In the genomic region with DNA sequence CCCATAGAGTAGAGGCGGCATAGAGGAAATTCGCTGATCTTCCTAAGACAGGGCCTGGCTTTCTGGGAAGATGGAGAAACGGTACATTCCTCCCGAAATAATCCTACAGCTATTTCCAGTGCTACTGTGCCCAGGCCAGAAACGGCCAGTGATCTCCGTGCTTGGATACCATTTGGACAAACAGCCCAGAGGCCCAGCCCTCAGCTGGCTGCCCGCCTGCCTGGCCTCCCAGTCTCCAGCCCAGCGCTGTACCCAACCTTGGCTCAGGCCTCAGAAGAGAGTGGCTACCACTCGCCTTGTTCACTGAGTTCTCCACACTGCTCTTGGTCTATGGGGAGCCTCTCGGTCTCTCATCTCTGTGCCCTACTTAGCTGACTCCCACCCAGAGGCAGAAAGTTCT, we compare ENCODE assay signal across 16 mouse cellular contexts. TPM values are rescaled to one million over a fixed set of nuclear protein-coding genes. Genes with fewer than 3 reads are reported as not detected.
A peak's percentile ranks its signal among the peaks of the same experiment; 100 is the strongest.
DNase-seq lines count a peak whose midpoint lies in the region; ATAC-seq lines count a peak whose summit lies in the region.
"Had no signal": no experiment of that assay in that cellular context is flagged by ENCODE, and none has a peak within 500 bp of the region (broad histone marks: within the 10 kb centered on the region; RNA-seq: fewer than 3 reads in every experiment).

No protein-coding gene starts in this region.

- 89% methylated on average over 10 of the region's 10 CpGs for WGBS in forebrain, embryonic 10.5 days
- 88% methylated on average over 10 of the region's 10 CpGs for WGBS in forebrain, embryonic 14.5 days
- WGBS in heart, embryonic 10.5 days: 69% methylated on average over 10 of the region's 10 CpGs
- WGBS in limb, embryonic 15.5 days: 76% methylated on average over 10 of the region's 10 CpGs
- 77% methylated on average over 10 of the region's 10 CpGs for WGBS in hindbrain, embryonic 14.5 days

- H3K4me2 ChIP-seq in forebrain, embryonic 14.5 days (ENCODE audit: low read length): no peak overlapping the region
- no peak overlapping the region for H3K4me2 ChIP-seq in limb, embryonic 15.5 days
- H3K4me2 ChIP-seq in hindbrain, embryonic 14.5 days (replicated peaks): no peak overlapping the region
- H3K4me2 ChIP-seq: hindbrain, embryonic 13.5 days had no signal

- ATAC-seq in forebrain, embryonic 14.5 days: no peak
- ATAC-seq in limb, embryonic 15.5 days (ENCODE audit: insufficient number of reproducible peaks, low FRiP score, low TSS enrichment, low read depth): no peak
- ATAC-seq in hindbrain, embryonic 14.5 days (ENCODE audit: low FRiP score): no peak

- peaks cover 25% of the 10 kb centered on the region for H3K4me1 ChIP-seq in forebrain, embryonic 10.5 days
- H3K4me1 ChIP-seq in forebrain, embryonic 14.5 days (ENCODE audit: control insufficient read depth, insufficient read depth, low read length): peaks cover 10% of the 10 kb centered on the region
- peaks cover 48% of the 10 kb centered on the region for H3K4me1 ChIP-seq in heart, embryonic 10.5 days
- peaks cover 23% of the 10 kb centered on the region for H3K4me1 ChIP-seq in limb, embryonic 15.5 days
- peaks cover 8% of the 10 kb centered on the region; the same call in 1 of the 2 replicates for H3K4me1 ChIP-seq in hindbrain, embryonic 14.5 days (replicated peaks; ENCODE audit: control insufficient read depth, insufficient read depth, low read length)

- DNase-seq in forebrain, embryonic 10.5 days (ENCODE audit: extremely low spot score, low spot score): no peak
- DNase-seq in forebrain, embryonic 14.5 days (ENCODE audit: low spot score): no peak
- DNase-seq in Muller cell, postnatal 12 days (ENCODE audit: inconsistent ontology term): peak; percentile 48
- no peak for DNase-seq in heart, embryonic 10.5 days (ENCODE audit: low spot score)
- no peak for DNase-seq in hindbrain, embryonic 14.5 days (ENCODE audit: low spot score)
- DNase-seq in layer of hippocampus, postnatal 10 days (ENCODE audit: low spot score in 2 of 2): no peak
- no peak for DNase-seq in kidney, adult 8-10 months
- DNase-seq: kidney, adult 11 months; thymus, postnatal 14 days had no signal

- H3K27me3 ChIP-seq in forebrain, embryonic 10.5 days (ENCODE audit: poor library complexity, severe bottlenecking): no peaks in the 10 kb centered on the region
- no peaks in the 10 kb centered on the region for H3K27me3 ChIP-seq in forebrain, embryonic 14.5 days (replicated peaks; ENCODE audit: control insufficient read depth, insufficient read depth, low read length)
- no peaks in the 10 kb centered on the region for H3K27me3 ChIP-seq in heart, embryonic 10.5 days (ENCODE audit: insufficient read depth, poor library complexity, severe bottlenecking)
- no peaks in the 10 kb centered on the region for H3K27me3 ChIP-seq in limb, embryonic 15.5 days
- H3K27me3 ChIP-seq in hindbrain, embryonic 14.5 days (ENCODE audit: control insufficient read depth, insufficient read depth, low read length): no peaks in the 10 kb centered on the region
- H3K27me3 ChIP-seq: hindbrain, embryonic 13.5 days had no signal

- peak overlapping the region; percentile 15; the same call in 1 of the 2 replicates for H3K27ac ChIP-seq in forebrain, embryonic 10.5 days
- H3K27ac ChIP-seq in forebrain, embryonic 14.5 days (ENCODE audit: low read depth, low read length): no peak overlapping the region
- peak overlapping the region; percentile 49; the same call in 1 of the 2 replicates for H3K27ac ChIP-seq in heart, embryonic 10.5 days
- H3K27ac ChIP-seq in limb, embryonic 15.5 days: peak overlapping the region; percentile 12; the same call in 1 of the 2 replicates
- no peak overlapping the region for H3K27ac ChIP-seq in hindbrain, embryonic 14.5 days
- H3K27ac ChIP-seq: hindbrain, embryonic 13.5 days; macrophage had no signal

- no peaks in the 10 kb centered on the region for H3K36me3 ChIP-seq in forebrain, embryonic 10.5 days (replicated peaks)
- H3K36me3 ChIP-seq in forebrain, embryonic 14.5 days (ENCODE audit: control insufficient read depth, insufficient read depth, low read length): no peaks in the 10 kb centered on the region
- no peaks in the 10 kb centered on the region for H3K36me3 ChIP-seq in heart, embryonic 10.5 days
- H3K36me3 ChIP-seq in limb, embryonic 15.5 days: no peaks in the 10 kb centered on the region
- no peaks in the 10 kb centered on the region for H3K36me3 ChIP-seq in hindbrain, embryonic 14.5 days (replicated peaks; ENCODE audit: control insufficient read depth, insufficient read depth)
- H3K36me3 ChIP-seq: hindbrain, embryonic 13.5 days had no signal

- H3K9ac ChIP-seq in forebrain, embryonic 14.5 days (ENCODE audit: low read length): no peak overlapping the region
- H3K9ac ChIP-seq in limb, embryonic 15.5 days: no peak overlapping the region
- no peak overlapping the region for H3K9ac ChIP-seq in hindbrain, embryonic 14.5 days
- H3K9ac ChIP-seq: hindbrain, embryonic 13.5 days had no signal

- H3K9me3 ChIP-seq in forebrain, embryonic 10.5 days: no peaks in the 10 kb centered on the region
- H3K9me3 ChIP-seq in forebrain, embryonic 14.5 days (replicated peaks; ENCODE audit: control insufficient read depth, low read length): no peaks in the 10 kb centered on the region
- no peaks in the 10 kb centered on the region for H3K9me3 ChIP-seq in heart, embryonic 10.5 days
- H3K9me3 ChIP-seq in limb, embryonic 15.5 days: no peaks in the 10 kb centered on the region
- no peaks in the 10 kb centered on the region for H3K9me3 ChIP-seq in hindbrain, embryonic 14.5 days (ENCODE audit: control insufficient read depth, low read length)
- H3K9me3 ChIP-seq: hindbrain, embryonic 13.5 days had no signal

- no peak overlapping the region for H3K4me3 ChIP-seq in forebrain, embryonic 10.5 days
- no peak overlapping the region for H3K4me3 ChIP-seq in forebrain, embryonic 14.5 days (ENCODE audit: low read depth, low read length)
- no peak overlapping the region for H3K4me3 ChIP-seq in heart, embryonic 10.5 days
- H3K4me3 ChIP-seq in limb, embryonic 15.5 days: no peak overlapping the region
- H3K4me3 ChIP-seq in hindbrain, embryonic 14.5 days (replicated peaks; ENCODE audit: low read length): no peak overlapping the region
- H3K4me3 ChIP-seq: hindbrain, embryonic 13.5 days had no signal

RNA-seq across cellular contexts. Expression of gene 1700013G24Rik, which starts 3.4 kb away (rescaled TPM):
- not detected in 2 replicates for polyA plus RNA-seq in forebrain, embryonic 10.5 days (2016; fragmentation: Nextera tagmentation; extraction: Ambion mirVana)
- not detected in 2 replicates for polyA plus RNA-seq in forebrain, embryonic 14.5 days (2014; fragmentation: Nextera tagmentation; extraction: Ambion mirVana)
- polyA plus RNA-seq in heart, embryonic 10.5 days (2016; fragmentation: Nextera tagmentation; extraction: Ambion mirVana): not detected in 2 replicates
- 0.23 and 0.40 TPM in 2 replicates for polyA plus RNA-seq in limb, embryonic 15.5 days (2015; fragmentation: Nextera tagmentation; extraction: Ambion mirVana)
- not detected in 2 replicates for polyA plus RNA-seq in hindbrain, embryonic 14.5 days (2014; fragmentation: Nextera tagmentation; extraction: Ambion mirVana)
- not detected for total RNA-seq in layer of hippocampus, postnatal 10 days (2021)
- total RNA-seq: layer of hippocampus, adult 8-10 months had no signal
- polyA plus RNA-seq: hindbrain, embryonic 13.5 days; limb, embryonic 11.5 days; macrophage had no signal

RNA-seq across cellular contexts. Expression of gene Hspg2, which starts 18.9 kb away (rescaled TPM):
- 15.6 and 17.9 TPM in 2 replicates for polyA plus RNA-seq in forebrain, embryonic 10.5 days (2016; fragmentation: Nextera tagmentation; extraction: Ambion mirVana)
- 4.0 and 4.7 TPM in 2 replicates for polyA plus RNA-seq in forebrain, embryonic 14.5 days (2014; fragmentation: Nextera tagmentation; extraction: Ambion mirVana)
- 52.0 and 58.9 TPM in 2 replicates for polyA plus RNA-seq in heart, embryonic 10.5 days (2016; fragmentation: Nextera tagmentation; extraction: Ambion mirVana)
- polyA plus RNA-seq in limb, embryonic 15.5 days (2015; fragmentation: Nextera tagmentation; extraction: Ambion mirVana): 40.6 and 44.5 TPM in 2 replicates
- polyA plus RNA-seq in hindbrain, embryonic 14.5 days (2014; fragmentation: Nextera tagmentation; extraction: Ambion mirVana): 8.7 and 10.7 TPM in 2 replicates
- 10 to 100 TPM; 13.7 to 14.8 TPM for total RNA-seq in layer of hippocampus, postnatal 10 days (2021)

RNA-seq across cellular contexts. Expression of gene Cela3b, which starts 19.4 kb away (rescaled TPM):
- polyA plus RNA-seq in forebrain, embryonic 10.5 days (2016; fragmentation: Nextera tagmentation; extraction: Ambion mirVana): not detected in 2 replicates
- polyA plus RNA-seq in forebrain, embryonic 14.5 days (2014; fragmentation: Nextera tagmentation; extraction: Ambion mirVana): not detected in 2 replicates
- polyA plus RNA-seq in heart, embryonic 10.5 days (2016; fragmentation: Nextera tagmentation; extraction: Ambion mirVana): not detected in 2 replicates
- polyA plus RNA-seq in limb, embryonic 15.5 days (2015; fragmentation: Nextera tagmentation; extraction: Ambion mirVana): 0.70 TPM in 1 of 2 replicates, not detected in the other
- polyA plus RNA-seq in hindbrain, embryonic 14.5 days (2014; fragmentation: Nextera tagmentation; extraction: Ambion mirVana): not detected in 2 replicates
- total RNA-seq in layer of hippocampus, postnatal 10 days (2021): not detected
- total RNA-seq: layer of hippocampus, adult 8-10 months had no signal
- polyA plus RNA-seq: C2C12; hindbrain, embryonic 13.5 days; limb, embryonic 11.5 days; macrophage had no signal

RNA-seq across cellular contexts. Expression of gene Cela3a, which starts 40.1 kb away (rescaled TPM):
- polyA plus RNA-seq in forebrain, embryonic 10.5 days (2016; fragmentation: Nextera tagmentation; extraction: Ambion mirVana): not detected in 2 replicates
- not detected in 2 replicates for polyA plus RNA-seq in forebrain, embryonic 14.5 days (2014; fragmentation: Nextera tagmentation; extraction: Ambion mirVana)
- polyA plus RNA-seq in heart, embryonic 10.5 days (2016; fragmentation: Nextera tagmentation; extraction: Ambion mirVana): not detected in 2 replicates
- polyA plus RNA-seq in limb, embryonic 15.5 days (2015; fragmentation: Nextera tagmentation; extraction: Ambion mirVana): not detected in 2 replicates
- polyA plus RNA-seq in hindbrain, embryonic 14.5 days (2014; fragmentation: Nextera tagmentation; extraction: Ambion mirVana): not detected in 2 replicates
- not detected for total RNA-seq in layer of hippocampus, postnatal 10 days (2021)
- total RNA-seq: layer of hippocampus, adult 8-10 months had no signal
- polyA plus RNA-seq: C2C12; embryonic facial prominence, embryonic 14.5 days; hindbrain, embryonic 13.5 days; limb, embryonic 11.5 days; macrophage had no signal

Comparison
In these comparisons a context has a peak if more than half of its experiments do, and no peak if none do; other contexts are left out.
1. H3K27ac ChIP-seq: peak in forebrain, embryonic 10.5 days (single experiment), heart, embryonic 10.5 days (single experiment) and limb, embryonic 15.5 days (single experiment); none in forebrain, embryonic 14.5 days (single experiment) and hindbrain, embryonic 14.5 days (single experiment).